Mouse (Mus musculus) embryonic facial prominence, embryonic 12.5 days (tissue): Measurements from ENCODE around the gene Cinp. TPM values are rescaled to one million over a fixed set of nuclear protein-coding genes. Genes with fewer than 3 reads are reported as not detected.

Source experiments
- ATAC-seq: fragments of 200-750 bp; cut with Nextera tagmentation; 2 replicates; pipeline ENCODE4 v1.8.0; 2017; ENCODE audit not compliant: insufficient number of reproducible peaks, insufficient read depth, low FRiP score, low TSS enrichment
- H3K27ac ChIP-seq: fragments of 300-500 bp; sonication (generic); 2 replicates; pipeline ENCODE4 v1.5.1; 2016; ENCODE audit warnings: mild to moderate bottlenecking
- H3K27me3 ChIP-seq: fragments of 300-500 bp; sonication (generic); 2 replicates; pipeline ENCODE4 v1.6.1; 2016; ENCODE audit warnings: mild to moderate bottlenecking, moderate library complexity
- H3K36me3 ChIP-seq: fragments of 300-500 bp; sonication (generic); 2 replicates; pipeline ENCODE4 v1.6.1; 2016; ENCODE audit warnings: mild to moderate bottlenecking
- H3K4me1 ChIP-seq: fragments of 300-500 bp; sonication (generic); 2 replicates; pipeline ENCODE4 v1.6.1; 2016
- H3K4me2 ChIP-seq: fragments of 300-500 bp; sonication (generic); replicated peaks from 2 replicates; pipeline ENCODE4 v1.6.1; 2016; ENCODE audit warnings: mild to moderate bottlenecking, moderate library complexity
- H3K4me3 ChIP-seq: fragments of 300-500 bp; sonication (generic); 2 replicates; pipeline ENCODE4 v1.5.1; 2016; ENCODE audit warnings: mild to moderate bottlenecking
- H3K9ac ChIP-seq: fragments of 300-500 bp; sonication (generic); 2 replicates; pipeline ENCODE4 v1.6.1; 2016; ENCODE audit warnings: mild to moderate bottlenecking, moderate library complexity
- H3K9me3 ChIP-seq: fragments of 300-500 bp; sonication (generic); 2 replicates; pipeline ENCODE4 v1.6.1; 2016; ENCODE audit warnings: mild to moderate bottlenecking, moderate library complexity
- WGBS: fragments of 180-500 bp; shearing (Covaris S2); methylation state at CpG from one replicate; pipeline ENCODE4 v1.1.7; 2016; 5-methylcytosine and 5-hydroxymethylcytosine counted together
- polyA plus RNA-seq: library from polyadenylated mRNA; unstranded; fragments of >200 nt; fragmentation: Nextera tagmentation; extraction: Ambion mirVana; gene quantifications from 2 replicates; pipeline ENCODE4 v1.2.1, GENCODE M21; 2016

The Cinp gene
- polyA plus RNA-seq, 1 experiment from 2014 or later: 70.0 TPM

- Histone ChIP-seq H3K4me3 (no peak overlapping the region), H3K36me3 (no peaks in the 10 kb centered on the region), H3K9ac (no peak overlapping the region), H3K4me2 (no peak overlapping the region), H3K27ac (no peak overlapping the region), H3K27me3 (no peaks in the 10 kb centered on the region), H3K4me1 (peaks cover 21% of the 10 kb centered on the region; the same call in 1 of the 2 replicates), H3K9me3 (no peaks in the 10 kb centered on the region)
- WGBS: 89% methylated on average over 1 of the region's 1 CpGs
- ATAC-seq: no peak
Measured at GRCm38 (mm10) chr12:110891887-110892286, 2.9 kb upstream of the Cinp start.

GRCm38 (mm10) chr12:110888606-110889005 lies 339 bp downstream of the Cinp start:
- H3K36me3 ChIP-seq: peaks cover 4% of the 10 kb centered on the region; the same call in 1 of the 2 replicates
- peak; percentile 19 for ATAC-seq
- peaks cover 17% of the 10 kb centered on the region; the same call in 1 of the 2 replicates for H3K4me1 ChIP-seq
- under 1% methylated on average over 25 of the region's 25 CpGs for WGBS
- peak overlapping the region; percentile 75 for H3K9ac ChIP-seq
- no peaks in the 10 kb centered on the region for H3K27me3 ChIP-seq
- peak overlapping the region; percentile 73 for H3K4me3 ChIP-seq
- peak overlapping the region; percentile 92 for H3K4me2 ChIP-seq
- no peaks in the 10 kb centered on the region for H3K9me3 ChIP-seq
- no peak overlapping the region for H3K27ac ChIP-seq

- H3K9ac ChIP-seq: peak overlapping the region; percentile 75
- peak overlapping the region; percentile 73 for H3K4me3 ChIP-seq
- H3K9me3 ChIP-seq: no peaks in the 10 kb centered on the region
- H3K4me2 ChIP-seq: peak overlapping the region; percentile 92
- H3K27ac ChIP-seq: no peak overlapping the region
- no peak for ATAC-seq
- peaks cover 8% of the 10 kb centered on the region for H3K36me3 ChIP-seq
- H3K27me3 ChIP-seq: no peaks in the 10 kb centered on the region
- H3K4me1 ChIP-seq: peaks cover 17% of the 10 kb centered on the region; the same call in 1 of the 2 replicates
- 47% methylated on average over 12 of the region's 12 CpGs for WGBS
Measured at GRCm38 (mm10) chr12:110888106-110888505, 839 bp downstream of the Cinp start.

GRCm38 (mm10) chr12:110885251-110885650 lies 3.7 kb downstream of the Cinp start:
- no peak overlapping the region for H3K4me2 ChIP-seq
- no peak for ATAC-seq
- no peaks in the 10 kb centered on the region for H3K27me3 ChIP-seq
- peaks cover 31% of the 10 kb centered on the region for H3K36me3 ChIP-seq
- no peak overlapping the region for H3K27ac ChIP-seq
- peaks cover 15% of the 10 kb centered on the region; the same call in 1 of the 2 replicates for H3K4me1 ChIP-seq
- 91% methylated on average over 2 of the region's 2 CpGs for WGBS
- H3K9ac ChIP-seq: no peak overlapping the region
- H3K9me3 ChIP-seq: no peaks in the 10 kb centered on the region
- no peak overlapping the region for H3K4me3 ChIP-seq

GRCm38 (mm10) chr12:110882291-110882690 lies 6.7 kb downstream of the Cinp start:
- H3K36me3 ChIP-seq: peaks cover 53% of the 10 kb centered on the region
- H3K27me3 ChIP-seq: no peaks in the 10 kb centered on the region

GRCm38 (mm10) chr12:110875351-110875750 lies 13.6 kb downstream of the Cinp start:
- WGBS: 89% methylated on average over 2 of the region's 2 CpGs
- H3K27ac ChIP-seq: no peak overlapping the region
- ATAC-seq: no peak

More at GRCm38 (mm10) chr12:110882291-110882690, 6.7 kb downstream of the Cinp start:
- H3K4me1 ChIP-seq: no peaks in the 10 kb centered on the region
- ATAC-seq: no peak
- WGBS: 87% methylated on average over 7 of the region's 7 CpGs
- no peak overlapping the region for H3K4me2 ChIP-seq
- no peak overlapping the region for H3K4me3 ChIP-seq
- no peak overlapping the region for H3K9ac ChIP-seq
- H3K27ac ChIP-seq: no peak overlapping the region
- H3K9me3 ChIP-seq: no peaks in the 10 kb centered on the region

GRCm38 (mm10) chr12:110871247-110871646 lies 17.7 kb downstream of the Cinp start:
- peaks cover 93% of the 10 kb centered on the region for H3K36me3 ChIP-seq
- H3K9me3 ChIP-seq: no peaks in the 10 kb centered on the region
- no peak overlapping the region for H3K4me3 ChIP-seq
- WGBS: 94% methylated on average over 5 of the region's 5 CpGs
- no peaks in the 10 kb centered on the region for H3K27me3 ChIP-seq
- no peak overlapping the region for H3K9ac ChIP-seq
- no peaks in the 10 kb centered on the region for H3K4me1 ChIP-seq
- H3K4me2 ChIP-seq: no peak overlapping the region
- no peak overlapping the region for H3K27ac ChIP-seq
- no peak for ATAC-seq

More at GRCm38 (mm10) chr12:110875351-110875750, 13.6 kb downstream of the Cinp start:
- peaks cover 86% of the 10 kb centered on the region for H3K36me3 ChIP-seq
- no peaks in the 10 kb centered on the region for H3K9me3 ChIP-seq
- no peak overlapping the region for H3K4me2 ChIP-seq
- no peaks in the 10 kb centered on the region for H3K4me1 ChIP-seq
- H3K27me3 ChIP-seq: no peaks in the 10 kb centered on the region
- H3K4me3 ChIP-seq: no peak overlapping the region
- no peak overlapping the region for H3K9ac ChIP-seq

GRCm38 (mm10) chr12:110870107-110870506 lies 18.8 kb downstream of the Cinp start:
- Histone ChIP-seq H3K36me3 (peaks cover 91% of the 10 kb centered on the region), H3K4me1 (no peaks in the 10 kb centered on the region), H3K4me2 (no peak overlapping the region), H3K9me3 (no peaks in the 10 kb centered on the region), H3K4me3 (no peak overlapping the region), H3K27me3 (no peaks in the 10 kb centered on the region), H3K27ac (no peak overlapping the region), H3K9ac (no peak overlapping the region)
- ATAC-seq: no peak
- WGBS: 91% methylated on average over 4 of the region's 4 CpGs

- H3K36me3 ChIP-seq: peaks cover 76% of the 10 kb centered on the region
- ATAC-seq: no peak
- no peaks in the 10 kb centered on the region for H3K9me3 ChIP-seq
- no peak overlapping the region for H3K9ac ChIP-seq
- H3K4me3 ChIP-seq: no peak overlapping the region
- no peaks in the 10 kb centered on the region for H3K4me1 ChIP-seq
- H3K27ac ChIP-seq: no peak overlapping the region
- H3K27me3 ChIP-seq: no peaks in the 10 kb centered on the region
- 83% methylated on average over 10 of the region's 10 CpGs for WGBS
- no peak overlapping the region for H3K4me2 ChIP-seq
Measured at GRCm38 (mm10) chr12:110865989-110866388, 23.0 kb downstream of the Cinp start.

- no peak overlapping the region for H3K27ac ChIP-seq
- no peak overlapping the region for H3K9ac ChIP-seq
- no peaks in the 10 kb centered on the region for H3K27me3 ChIP-seq
- H3K36me3 ChIP-seq: peaks cover 75% of the 10 kb centered on the region
- no peak overlapping the region for H3K4me2 ChIP-seq
- H3K4me1 ChIP-seq: no peaks in the 10 kb centered on the region
- no peaks in the 10 kb centered on the region for H3K9me3 ChIP-seq
- WGBS: 51% methylated on average over 6 of the region's 6 CpGs
- ATAC-seq: no peak
- H3K4me3 ChIP-seq: no peak overlapping the region
Measured at GRCm38 (mm10) chr12:110865571-110865970, 23.4 kb downstream of the Cinp start.

- Histone ChIP-seq H3K9me3 (no peaks in the 10 kb centered on the region), H3K27ac (no peak overlapping the region), H3K4me1 (no peaks in the 10 kb centered on the region), H3K4me2 (no peak overlapping the region), H3K4me3 (no peak overlapping the region), H3K36me3 (peaks cover 67% of the 10 kb centered on the region), H3K27me3 (no peaks in the 10 kb centered on the region), H3K9ac (no peak overlapping the region)
- 94% methylated on average over 6 of the region's 6 CpGs for WGBS
- ATAC-seq: no peak
Measured at GRCm38 (mm10) chr12:110864008-110864407, 24.9 kb downstream of the Cinp start.

- H3K36me3 ChIP-seq: peaks cover 44% of the 10 kb centered on the region
- no peak overlapping the region for H3K27ac ChIP-seq
- 66% methylated on average over 7 of the region's 7 CpGs for WGBS
Measured at GRCm38 (mm10) chr12:110861256-110861655, 27.7 kb downstream of the Cinp start.

More at GRCm38 (mm10) chr12:110861256-110861655, 27.7 kb downstream of the Cinp start:
- H3K27me3 ChIP-seq: no peaks in the 10 kb centered on the region
- no peaks in the 10 kb centered on the region for H3K4me1 ChIP-seq
- no peaks in the 10 kb centered on the region for H3K9me3 ChIP-seq
- ATAC-seq: no peak
- no peak overlapping the region for H3K4me2 ChIP-seq
- H3K4me3 ChIP-seq: no peak overlapping the region
- no peak overlapping the region for H3K9ac ChIP-seq
